Mouse (Mus musculus) heart, adult 2 months (tissue): ENCODE measurements at regions not wholly inside any gene's neighbourhood (a gene's known extent, or its start where the extent isn't known, plus 50 kb on each side); places are given as distances from the start of the nearest gene placed in this dataset.

Source experiments
- DNase-seq, 2 experiments: peaks; one replicate each; pipeline ENCODE4 v3.0.0; 2021
- H3K27ac ChIP-seq: fragments of 200-600 bp; 2 replicates; pipeline ENCODE4 v1.8.1; 2022
- H3K27me3 ChIP-seq: fragments of 200-500 bp; 2 replicates; pipeline ENCODE4 v1.6.1; 2012; ENCODE audit warnings: mild to moderate bottlenecking, low read length, inconsistent platforms, mixed read lengths; ENCODE audit not compliant: control insufficient read depth, insufficient read depth
- H3K36me3 ChIP-seq: fragments of 200-500 bp; 2 replicates; pipeline ENCODE4 v1.6.1; 2012; ENCODE audit warnings: low read length, inconsistent platforms; ENCODE audit not compliant: control insufficient read depth, insufficient read depth
- H3K4me1 ChIP-seq: fragments of 200-500 bp; 2 replicates; pipeline ENCODE4 v1.6.1; 2011; ENCODE audit warnings: low read length; ENCODE audit not compliant: control insufficient read depth, insufficient read depth
- H3K4me3 ChIP-seq: fragments of 200-600 bp; 2 replicates; pipeline ENCODE4 v1.8.1; 2022
- H3K79me2 ChIP-seq: fragments of 200-500 bp; replicated peaks from 2 replicates; pipeline ENCODE4 v1.6.1; 2012; ENCODE audit warnings: mild to moderate bottlenecking, inconsistent platforms, low read length, moderate library complexity, mixed read lengths; ENCODE audit not compliant: control insufficient read depth, insufficient read depth
- H3K9ac ChIP-seq: fragments of 200-500 bp; 2 replicates; pipeline ENCODE4 v1.6.1; 2012; ENCODE audit warnings: low read depth, mild to moderate bottlenecking, control low read depth, inconsistent platforms, low read length, mixed read lengths
- CTCF ChIP-seq: fragments of 200-600 bp; IDR thresholded peaks from 2 replicates; pipeline ENCODE4 v1.8.1; 2022; ENCODE audit warnings: antibody characterized with exemption, mild to moderate bottlenecking, moderate library complexity
- EP300 ChIP-seq: fragments of 200-500 bp; IDR thresholded peaks from 2 replicates; pipeline ENCODE4 v1.6.1; 2011; ENCODE audit warnings: low read depth, low read length, control low read depth; ENCODE audit not compliant: insufficient read depth
- POLR2A ChIP-seq: fragments of 200-500 bp; IDR thresholded peaks from 2 replicates; pipeline ENCODE4 v1.6.1; 2011; ENCODE audit warnings: mild to moderate bottlenecking, low read depth, low read length, control low read depth; ENCODE audit not compliant: insufficient read depth
- WGBS: fragments of 180-500 bp; shearing (Covaris S2); methylation state at CpG from one replicate; pipeline ENCODE4 v1.1.7; 2018; 5-methylcytosine and 5-hydroxymethylcytosine counted together
- intact Hi-C: fragments of 180-260 bp; cut with DNase I; formaldehyde crosslinking; loops from one replicate; pipeline ENCODE4 v1.15.1; 2025

DNA sequence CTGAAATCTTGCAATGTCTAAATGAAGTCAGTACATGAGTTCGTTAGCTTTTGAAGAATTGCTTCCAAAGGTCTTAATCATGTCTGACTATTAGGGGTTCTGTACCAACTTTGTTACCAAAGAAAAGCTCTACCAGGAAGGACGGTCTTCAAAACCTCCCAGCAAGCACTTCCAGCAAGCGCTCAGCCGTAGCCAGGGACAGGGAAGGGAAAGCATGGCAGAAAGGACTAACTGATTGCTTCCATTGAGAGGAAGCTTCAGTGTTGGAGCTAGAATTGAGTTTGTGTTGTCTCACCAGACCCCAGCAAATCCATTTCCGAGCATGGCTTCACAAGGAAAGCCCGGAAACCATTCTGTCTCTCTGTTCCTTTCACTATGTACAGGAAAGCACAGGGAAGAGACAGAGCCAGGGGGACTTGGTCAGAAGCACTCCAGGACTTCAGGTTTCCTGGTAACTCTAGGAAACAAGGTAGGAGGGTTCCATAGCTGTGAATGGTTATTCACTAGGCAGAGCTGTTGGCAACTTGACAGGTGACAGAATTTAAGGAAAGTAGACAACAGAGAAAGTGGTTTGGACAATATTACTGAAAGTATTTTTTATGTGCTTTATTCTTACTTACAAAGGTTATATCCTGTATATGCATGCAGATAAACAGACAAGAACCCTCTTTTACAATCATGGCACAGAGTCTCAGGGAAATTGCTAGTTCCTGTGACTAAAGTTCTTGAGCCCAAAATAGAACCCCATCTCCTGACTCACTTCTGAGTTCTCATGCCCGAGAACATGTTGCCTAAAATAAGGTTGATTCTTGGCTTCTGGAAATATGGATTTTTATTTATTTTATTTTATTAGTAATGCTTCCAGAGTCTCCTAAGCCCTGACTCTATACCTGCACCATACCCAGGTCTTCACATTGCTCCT, 151.5 kb upstream of the Dnajc19 start:
- intact Hi-C loops, result loop anchor here (1.0 to 10.0 kb wide), 4 partner anchors 412 to 1342 kb away; no protein-coding TSS in a partner anchor
- Histone ChIP-seq H3K4me1 (no peaks in the 10 kb centered on the region), H3K27ac (no peak overlapping the region), H3K79me2 (no peaks in the 10 kb centered on the region), H3K27me3 (no peaks in the 10 kb centered on the region; the same call in 1 of the 2 replicates), H3K36me3 (no peaks in the 10 kb centered on the region), H3K9ac (no peak overlapping the region), H3K4me3 (no peak overlapping the region)
- WGBS, result 76% methylated on average over 7 of the region's 7 CpGs
- DNase-seq, result no peak
- no peak for TF ChIP-seq EP300
- TF ChIP-seq POLR2A, result no peak
- no peak for TF ChIP-seq CTCF

DNA sequence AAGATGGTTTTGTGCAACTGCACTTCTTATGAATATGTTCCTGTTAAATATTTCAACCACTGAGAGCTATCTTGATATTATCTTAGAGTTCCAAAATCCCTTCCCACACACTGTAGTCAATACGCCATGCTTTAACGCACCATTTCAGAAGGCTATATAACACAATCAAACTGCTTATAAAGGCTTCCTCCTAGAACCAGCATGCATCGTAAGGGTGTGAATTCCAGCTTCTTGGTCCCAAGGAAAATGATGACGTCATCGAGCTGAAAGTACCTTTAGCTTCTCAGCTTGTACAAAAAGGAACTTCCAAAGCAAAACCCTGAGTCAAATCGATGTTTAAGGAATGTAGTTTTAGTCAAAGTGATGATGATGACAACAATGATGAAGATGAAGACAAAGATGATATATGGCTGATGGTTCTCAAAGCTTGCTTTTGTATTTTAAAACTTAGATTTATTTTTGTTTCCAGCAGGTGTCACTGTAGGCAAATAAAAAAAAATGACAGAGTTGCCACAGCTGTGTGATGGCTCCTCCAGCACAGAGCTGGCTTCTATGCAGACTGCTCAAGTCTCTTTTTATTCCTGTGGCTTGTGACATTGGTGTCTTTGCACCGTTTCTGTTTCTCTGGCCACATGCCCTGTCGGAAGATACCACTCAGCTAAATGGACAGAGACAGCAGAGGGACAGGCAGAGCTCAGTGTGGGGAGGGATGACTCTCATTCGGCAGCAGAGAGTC, 150.6 kb upstream of the Dnajc19 start:
- 55% methylated on average over 9 of the region's 9 CpGs for WGBS
- intact Hi-C loops, result loop anchor here (1.0 to 10.0 kb wide), 4 partner anchors 413 to 1343 kb away; no protein-coding TSS in a partner anchor
- no peak for DNase-seq
- Histone ChIP-seq H3K4me1 (no peaks in the 10 kb centered on the region), H3K9ac (no peak overlapping the region), H3K27me3 (no peaks in the 10 kb centered on the region; the same call in 1 of the 2 replicates), H3K27ac (no peak overlapping the region), H3K79me2 (no peaks in the 10 kb centered on the region), H3K4me3 (no peak overlapping the region), H3K36me3 (no peaks in the 10 kb centered on the region)
- TF ChIP-seq EP300, result no peak
- peak; percentile 46 for TF ChIP-seq CTCF

DNA sequence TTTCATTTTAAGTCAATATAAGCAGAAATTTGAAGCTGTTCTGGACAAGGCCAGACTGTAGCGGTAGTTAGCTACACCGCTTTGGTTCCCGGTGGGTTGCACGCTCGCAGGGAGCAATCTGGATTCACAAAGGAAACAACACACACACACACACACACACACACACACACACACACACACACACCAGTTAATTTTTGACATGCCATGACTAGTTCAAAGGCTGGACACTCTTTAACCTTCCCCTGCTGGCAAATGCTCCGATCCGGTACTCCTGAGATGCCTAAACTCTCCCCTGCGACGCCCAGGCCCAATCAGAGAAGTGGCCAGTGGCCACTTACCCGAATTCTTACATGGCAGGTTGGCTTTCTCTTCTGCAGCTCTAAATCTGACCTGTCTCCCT, 141.2 kb upstream of the Dnajc19 start:
- DNase-seq, result no peak
- intact Hi-C loops, result no loop called here
- H3K36me3 ChIP-seq, result no peaks in the 10 kb centered on the region
- no peak overlapping the region for H3K27ac ChIP-seq
- no peak overlapping the region for H3K4me3 ChIP-seq
- H3K4me1 ChIP-seq, result no peaks in the 10 kb centered on the region
- H3K79me2 ChIP-seq, result no peaks in the 10 kb centered on the region
- 87% methylated on average over 10 of the region's 10 CpGs for WGBS
- no peaks in the 10 kb centered on the region for H3K27me3 ChIP-seq
- no peak overlapping the region for H3K9ac ChIP-seq
- TF ChIP-seq CTCF (no peak), POLR2A (no peak), EP300 (no peak)

DNA sequence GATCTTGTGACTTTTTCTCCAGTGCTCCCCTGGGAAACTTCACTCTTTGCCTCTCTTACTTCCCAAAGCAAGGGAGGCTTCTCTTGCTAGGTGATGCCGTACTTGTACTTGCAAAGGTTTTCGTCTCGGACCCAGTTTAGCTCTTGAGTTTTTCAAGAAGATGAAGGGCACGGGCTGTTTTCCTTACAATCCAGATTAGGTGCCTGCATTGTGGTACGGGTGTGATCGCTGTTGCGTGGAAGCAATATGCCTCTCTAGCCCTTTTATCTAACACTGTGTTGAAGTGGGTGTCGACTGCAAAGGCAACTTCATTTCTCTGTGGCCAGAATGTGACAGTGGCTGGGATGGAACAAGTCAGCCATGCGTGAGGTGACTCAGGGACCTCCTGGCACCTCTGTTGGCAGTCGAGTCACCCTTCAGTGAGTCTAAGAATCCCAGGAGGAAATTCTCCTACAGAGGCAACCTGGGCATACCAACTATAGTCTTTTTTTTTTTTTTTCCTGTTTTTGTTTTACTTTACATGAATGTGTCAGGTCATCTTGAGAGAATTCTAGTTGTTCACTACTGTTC, 138.7 kb upstream of the Dnajc19 start:
- Histone ChIP-seq H3K27ac (no peak overlapping the region), H3K36me3 (no peaks in the 10 kb centered on the region), H3K27me3 (no peaks in the 10 kb centered on the region), H3K79me2 (no peaks in the 10 kb centered on the region), H3K4me1 (no peaks in the 10 kb centered on the region), H3K4me3 (no peak overlapping the region), H3K9ac (no peak overlapping the region)
- TF ChIP-seq CTCF, result no peak
- TF ChIP-seq EP300, result no peak
- no peak for TF ChIP-seq POLR2A
- WGBS, result 58% methylated on average over 10 of the region's 10 CpGs
- DNase-seq, result no peak
- intact Hi-C loops, result no loop called here

DNA sequence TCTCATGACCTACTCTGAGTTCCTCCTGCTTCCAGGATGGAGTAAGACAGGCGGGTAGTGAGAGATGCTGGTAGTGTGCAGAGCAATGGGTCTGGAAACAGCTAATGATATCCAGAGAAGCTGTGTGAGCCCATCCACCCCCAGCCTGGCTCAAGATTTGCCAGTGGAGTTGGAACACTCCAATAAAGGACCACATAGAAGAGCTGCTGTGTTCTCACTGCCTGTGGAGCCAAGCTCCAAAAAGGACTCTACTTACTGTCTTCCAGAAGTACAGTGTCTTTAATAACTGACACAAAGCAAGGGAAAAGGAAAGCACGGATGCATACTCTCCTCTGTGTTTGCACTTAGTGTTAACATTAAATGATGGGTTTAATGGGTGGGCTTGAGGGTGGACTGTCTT, 138.0 kb upstream of the Dnajc19 start:
- Histone ChIP-seq H3K27me3 (no peaks in the 10 kb centered on the region), H3K9ac (no peak overlapping the region), H3K4me1 (no peaks in the 10 kb centered on the region), H3K4me3 (no peak overlapping the region), H3K27ac (no peak overlapping the region), H3K36me3 (no peaks in the 10 kb centered on the region), H3K79me2 (no peaks in the 10 kb centered on the region)
- TF ChIP-seq CTCF (no peak), POLR2A (no peak), EP300 (no peak)
- WGBS, result 69% methylated on average over 2 of the region's 2 CpGs
- no peak for DNase-seq
- intact Hi-C loops, result no loop called here
